In the genomic region with DNA sequence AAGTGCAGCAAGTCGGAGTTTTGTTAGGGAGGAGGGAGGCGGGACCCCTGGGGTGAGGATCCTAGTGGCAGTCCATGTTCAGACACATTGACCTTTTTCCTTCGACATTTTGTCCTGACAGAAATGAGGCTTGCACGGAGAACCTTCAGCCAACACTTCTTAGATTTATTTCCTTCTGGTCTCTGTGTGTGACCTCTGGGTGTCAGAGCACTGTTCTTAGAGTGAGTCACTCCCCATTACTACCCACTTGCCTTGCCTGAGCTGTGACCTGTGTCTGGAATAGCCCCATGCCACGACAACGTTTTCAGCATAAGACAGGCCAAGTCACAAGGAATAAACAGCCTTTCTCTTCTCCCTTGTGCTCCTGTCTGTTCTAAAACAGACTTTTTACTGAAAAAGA, we compare ENCODE assay signal across 30 mouse cellular contexts. TPM values are rescaled to one million over a fixed set of nuclear protein-coding genes. Genes with fewer than 3 reads are reported as not detected.
DNase-seq lines count a peak whose midpoint lies in the region; ATAC-seq and TF ChIP-seq lines count a peak whose summit lies in the region.
"Had no signal": no experiment of that assay in that cellular context is flagged by ENCODE, and none has a peak within 500 bp of the region (broad histone marks: within the 10 kb centered on the region; RNA-seq: fewer than 3 reads in every experiment).

No protein-coding gene starts in this region.

- no peak for TF ChIP-seq CTCF in lung, postnatal 0 days (IDR thresholded peaks at IDR 0.05)

- peak; percentile 42 for DNase-seq in adrenal gland, adult 2 months
- DNase-seq in adrenal gland, adult 18-20 months (ENCODE audit: low spot score in 2 of 2), result no peak
- peak; percentile 54 for DNase-seq in lung, postnatal 0 days (ENCODE audit: low spot score)
- no peak for DNase-seq in lung, adult 18-20 months
- DNase-seq in 3T3-L1 (ENCODE audit: low read depth, low spot score), result peak; percentile 59
- DNase-seq in mesoderm, embryonic 11.5 days (ENCODE audit: low read depth, low spot score), result peak; percentile 33
- no peak for DNase-seq in heart, postnatal 25 days (ENCODE audit: low spot score)
- no peak for DNase-seq in hindbrain, embryonic 14.5 days (ENCODE audit: low spot score)
- DNase-seq: cerebellum, adult 8-10 months; cerebellum, postnatal 25 days; gastrocnemius, postnatal 36 days; heart, adult 18-20 months; kidney, adult 11 months; lung, postnatal 14 days had no signal

- no peak for TF ChIP-seq EP300 in lung, postnatal 0 days (IDR thresholded peaks at IDR 0.05)

- no peaks in the 10 kb centered on the region for H3K9me3 ChIP-seq in lung, postnatal 0 days (ENCODE audit: low read length)
- H3K9me3 ChIP-seq in hindbrain, embryonic 14.5 days (ENCODE audit: control insufficient read depth, low read length), result no peaks in the 10 kb centered on the region
- H3K9me3 ChIP-seq: embryonic facial prominence, embryonic 10.5 days; embryonic facial prominence, embryonic 15.5 days; forebrain, embryonic 13.5 days; hindbrain, embryonic 15.5 days; kidney, embryonic 15.5 days; limb, embryonic 12.5 days; liver, embryonic 15.5 days; megakaryocyte, embryonic 14.5 days; neural tube, embryonic 12.5 days; stomach, embryonic 15.5 days had no signal

- H3K4me2 ChIP-seq in lung, postnatal 0 days (replicated peaks; ENCODE audit: low read depth, low read length), result no peak overlapping the region
- H3K4me2 ChIP-seq in hindbrain, embryonic 14.5 days (replicated peaks), result no peak overlapping the region
- H3K4me2 ChIP-seq: embryonic facial prominence, embryonic 15.5 days; forebrain, embryonic 13.5 days; heart, embryonic 11.5 days; hindbrain, embryonic 15.5 days; kidney, embryonic 15.5 days; limb, embryonic 12.5 days; liver, embryonic 15.5 days; neural tube, embryonic 12.5 days; stomach, embryonic 15.5 days had no signal

- H3K27ac ChIP-seq in lung, postnatal 0 days (ENCODE audit: low read length), result no peak overlapping the region
- H3K27ac ChIP-seq in hindbrain, embryonic 14.5 days, result no peak overlapping the region
- H3K27ac ChIP-seq: embryonic facial prominence, embryonic 10.5 days; embryonic facial prominence, embryonic 15.5 days; forebrain, embryonic 13.5 days; hindbrain, embryonic 15.5 days; kidney, embryonic 15.5 days; layer of hippocampus, adult 2 months; left cerebral cortex, adult 2 months; limb, embryonic 12.5 days; neural tube, embryonic 12.5 days; stomach, embryonic 15.5 days had no signal

- peaks cover 11% of the 10 kb centered on the region; the same call in 1 of the 2 replicates for H3K4me1 ChIP-seq in lung, postnatal 0 days (ENCODE audit: insufficient read depth, low read depth, low read length)
- peaks cover 24% of the 10 kb centered on the region for H3K4me1 ChIP-seq in hindbrain, embryonic 14.5 days (replicated peaks; ENCODE audit: control insufficient read depth, insufficient read depth, low read length)

- 50% methylated on average over 6 of the region's 6 CpGs for WGBS in lung, postnatal 0 days
- 61% methylated on average over 6 of the region's 6 CpGs for WGBS in hindbrain, embryonic 14.5 days

- ATAC-seq in lung, postnatal 0 days, result peak; percentile 63
- ATAC-seq in hindbrain, embryonic 14.5 days (ENCODE audit: low FRiP score), result no peak
- ATAC-seq: activated CD4-positive, CD25-positive, alpha-beta regulatory T cell, adult 4 months; forebrain, embryonic 13.5 days; inflammation-experienced regulatory T-cells, adult 6 months; midbrain, embryonic 16.5 days had no signal

- H3K4me3 ChIP-seq in lung, postnatal 0 days (ENCODE audit: low read depth, low read length), result no peak overlapping the region
- no peak overlapping the region for H3K4me3 ChIP-seq in hindbrain, embryonic 14.5 days (replicated peaks; ENCODE audit: low read length)
- H3K4me3 ChIP-seq: embryonic facial prominence, embryonic 10.5 days; embryonic facial prominence, embryonic 15.5 days; forebrain, embryonic 13.5 days; hindbrain, embryonic 15.5 days; kidney, embryonic 15.5 days; layer of hippocampus, adult 2 months; left cerebral cortex, adult 2 months; limb, embryonic 12.5 days; liver, embryonic 15.5 days; megakaryocyte, embryonic 14.5 days; neural tube, embryonic 12.5 days; stomach, embryonic 15.5 days had no signal

- H3K9ac ChIP-seq in lung, postnatal 0 days (replicated peaks; ENCODE audit: low read depth), result no peak overlapping the region
- no peak overlapping the region for H3K9ac ChIP-seq in hindbrain, embryonic 14.5 days
- H3K9ac ChIP-seq: embryonic facial prominence, embryonic 15.5 days; forebrain, embryonic 13.5 days; hindbrain, embryonic 15.5 days; kidney, embryonic 15.5 days; limb, embryonic 12.5 days; liver, embryonic 15.5 days; neural tube, embryonic 12.5 days; stomach, embryonic 15.5 days had no signal

- intact Hi-C loops in heart, postnatal 25 days (cut with DNase I), result loop anchor here (5.0 kb wide), 1 partner anchor 43 kb away; a partner anchor contains a TSS

- H3K36me3 ChIP-seq in lung, postnatal 0 days (ENCODE audit: insufficient read depth, low read length), result no peaks in the 10 kb centered on the region
- H3K36me3 ChIP-seq in hindbrain, embryonic 14.5 days (replicated peaks; ENCODE audit: control insufficient read depth, insufficient read depth), result no peaks in the 10 kb centered on the region
- H3K36me3 ChIP-seq: embryonic facial prominence, embryonic 10.5 days; embryonic facial prominence, embryonic 15.5 days; hindbrain, embryonic 15.5 days; kidney, embryonic 15.5 days; limb, embryonic 12.5 days; neural tube, embryonic 12.5 days; stomach, embryonic 15.5 days had no signal

- no peaks in the 10 kb centered on the region for H3K27me3 ChIP-seq in lung, postnatal 0 days (replicated peaks; ENCODE audit: insufficient read depth, low read length)
- H3K27me3 ChIP-seq in hindbrain, embryonic 14.5 days (ENCODE audit: control insufficient read depth, insufficient read depth, low read length), result no peaks in the 10 kb centered on the region
- H3K27me3 ChIP-seq: embryonic facial prominence, embryonic 15.5 days; forebrain, embryonic 13.5 days; hindbrain, embryonic 15.5 days; kidney, embryonic 15.5 days; limb, embryonic 12.5 days; liver, embryonic 15.5 days; stomach, embryonic 15.5 days had no signal

RNA-seq across cellular contexts. Expression of a gene that starts 44.6 kb away (rescaled TPM):
- total RNA-seq in adrenal gland, adult 2 months (2021), result 10 to 100 TPM; 50.2 to 54.5 TPM
- polyA plus RNA-seq in adrenal gland, adult 2 months (2012; rRNA removed), result 23.7 and 33.8 TPM in 2 replicates
- total RNA-seq in adrenal gland, adult 18-20 months (2021), result 10 to 100 TPM; 32.0 to 57.3 TPM
- polyA plus RNA-seq in lung, postnatal 0 days (2015; fragmentation: Nextera tagmentation; extraction: Ambion mirVana), result 6.1 and 6.4 TPM in 2 replicates
- 1 to 10 TPM; 8.4 to 9.0 TPM for total RNA-seq in heart, postnatal 25 days (2021)
- polyA plus RNA-seq in hindbrain, embryonic 14.5 days (2014; fragmentation: Nextera tagmentation; extraction: Ambion mirVana), result 8.8 and 9.8 TPM in 2 replicates

Comparison
In these comparisons a context has a peak if more than half of its experiments do, and no peak if none do; other contexts are left out.
1. DNase-seq: peak in adrenal gland, adult 2 months (single experiment), lung, postnatal 0 days (single experiment), 3T3-L1 (single experiment) and mesoderm, embryonic 11.5 days (single experiment); none in adrenal gland, adult 18-20 months (0 of 2), lung, adult 18-20 months (0 of 2), heart, postnatal 25 days (single experiment) and hindbrain, embryonic 14.5 days (single experiment).